Mouse (Mus musculus) T-cell, adult 2 months (primary cell): ENCODE results near the gene 1810049J17Rik.

Experiments
- DNase-seq: peaks from one replicate; pipeline ENCODE4 v3.0.0; 2022; ENCODE audit warnings: low spot score

The 1810049J17Rik gene

GRCm38 (mm10) chr15:12346916-12347315, 25.2 kb upstream of the 1810049J17Rik start:
- no peak for DNase-seq

GRCm38 (mm10) chr15:12341401-12341758, 19.7 kb upstream of the 1810049J17Rik start:
- no peak for DNase-seq

GRCm38 (mm10) chr15:12340536-12341400, 19.1 kb upstream of the 1810049J17Rik start:
- DNase-seq, result no peak

GRCm38 (mm10) chr15:12337779-12338137, 16.1 kb upstream of the 1810049J17Rik start:
- no peak for DNase-seq

- no peak for DNase-seq
These were observed 15.5 kb upstream of the 1810049J17Rik start for GRCm38 (mm10) chr15:12337030-12337778.

- no peak for DNase-seq
These were observed 12.7 kb upstream of the 1810049J17Rik start for GRCm38 (mm10) chr15:12334381-12334780.

- no peak for DNase-seq
These were observed 9.6 kb upstream of the 1810049J17Rik start for GRCm38 (mm10) chr15:12331300-12331699.

- no peak for DNase-seq
These were observed 9.2 kb upstream of the 1810049J17Rik start for GRCm38 (mm10) chr15:12330892-12331291.

- no peak for DNase-seq
These were observed 8.7 kb upstream of the 1810049J17Rik start for GRCm38 (mm10) chr15:12330389-12330788.

GRCm38 (mm10) chr15:12324326-12324725, 2.6 kb upstream of the 1810049J17Rik start:
- DNase-seq, result no peak

- DNase-seq, result no peak
These were observed 1.1 kb upstream of the 1810049J17Rik start for GRCm38 (mm10) chr15:12322676-12323402.

- DNase-seq, result peak; percentile 90
These were observed 460 bp downstream of the 1810049J17Rik start, which contains the start of gene Golph3 for GRCm38 (mm10) chr15:12321091-12321787. Golph3 (plus strand) TSS chr15:12321450.

- DNase-seq, result no peak
These were observed 1.1 kb downstream of the 1810049J17Rik start for GRCm38 (mm10) chr15:12320441-12321090.

GRCm38 (mm10) chr15:12319889-12320288, 1.8 kb downstream of the 1810049J17Rik start:
- DNase-seq, result no peak

GRCm38 (mm10) chr15:12318451-12318850, 3.2 kb downstream of the 1810049J17Rik start:
- no peak for DNase-seq

GRCm38 (mm10) chr15:12317290-12317689, 4.4 kb downstream of the 1810049J17Rik start:
- no peak for DNase-seq

GRCm38 (mm10) chr15:12315996-12316395, 5.7 kb downstream of the 1810049J17Rik start:
- DNase-seq, result no peak

- no peak for DNase-seq
These were observed 7.1 kb downstream of the 1810049J17Rik start for GRCm38 (mm10) chr15:12314584-12314983.

- DNase-seq, result no peak
These were observed 8.4 kb downstream of the 1810049J17Rik start for GRCm38 (mm10) chr15:12313255-12313654.

GRCm38 (mm10) chr15:12311465-12311864, 10.2 kb downstream of the 1810049J17Rik start:
- DNase-seq, result no peak

GRCm38 (mm10) chr15:12310676-12311075, 11.0 kb downstream of the 1810049J17Rik start:
- DNase-seq, result no peak
